Mouse (Mus musculus) myocyte (in vitro differentiated cells): Measurements from ENCODE around the gene Acad9.

Experiments used
- CEBPB ChIP-seq: IDR thresholded peaks from 2 replicates; pipeline ENCODE4 v1.6.1; 2011; ENCODE audit warnings: mild to moderate bottlenecking, moderate library complexity; ENCODE audit not compliant: poor library complexity, insufficient read depth, severe bottlenecking
- E2F4 ChIP-seq: IDR thresholded peaks from one replicate; pipeline ENCODE4 v1.6.1; 2011; ENCODE audit warnings: mild to moderate bottlenecking, control low read depth, moderate library complexity; ENCODE audit not compliant: insufficient read depth
- MAX ChIP-seq: IDR thresholded peaks from one replicate; pipeline ENCODE4 v1.6.1; 2011; ENCODE audit warnings: low read depth, mild to moderate bottlenecking, control low read depth
- POLR2A ChIP-seq: IDR thresholded peaks from one replicate; pipeline ENCODE4 v1.6.1; 2011; ENCODE audit warnings: low read depth, mild to moderate bottlenecking, control low read depth, moderate library complexity; ENCODE audit not compliant: insufficient read length
- TCF12 ChIP-seq: IDR thresholded peaks from one replicate; pipeline ENCODE4 v1.6.1; 2011; ENCODE audit warnings: mild to moderate bottlenecking, control low read depth; ENCODE audit not compliant: poor library complexity, insufficient read depth, severe bottlenecking
- TCF3 ChIP-seq: IDR thresholded peaks from one replicate; pipeline ENCODE4 v1.6.1; 2011; ENCODE audit warnings: low read depth, control low read depth; ENCODE audit not compliant: insufficient read length

- no peak for TF ChIP-seq MAX
- no peak for TF ChIP-seq POLR2A
- TF ChIP-seq E2F4, result no peak
- TF ChIP-seq CEBPB, result no peak
- no peak for TF ChIP-seq TCF12
- no peak for TF ChIP-seq TCF3
These were observed 21.3 kb upstream of the Acad9 start for GRCm38 (mm10) chr3:36044520-36044919.
